Mouse (Mus musculus): ENCODE results near the gene Etfb. TPM values are rescaled to one million over a fixed set of nuclear protein-coding genes. Genes with fewer than 3 reads are reported as not detected.

Etfb gene
- polyA plus RNA-seq, 1 experiment: 105 TPM

GRCm38 (mm10) chr7:43443126-43443916 is 562 bp upstream of the Etfb start:
- no peaks in the 10 kb centered on the region for H3K4me1 ChIP-seq (ENCODE audit: control insufficient read depth, insufficient read depth, low read length)
- peak; percentile 83 for DNase-seq
- WGBS: 1% methylated on average over 36 of the region's 36 CpGs
- TF ChIP-seq CTCF (IDR thresholded peaks at IDR 0.05; ENCODE audit: insufficient read depth, low read length): no peak
- peak; percentile 81; the same call in 1 of the 2 replicates for TF ChIP-seq POLR2A (IDR thresholded peaks at IDR 0.05; ENCODE audit: borderline replicate concordance, extremely low read depth, low read depth, low read length)
- H3K4me3 ChIP-seq (replicated peaks; ENCODE audit: extremely low read depth, low read depth, low read length): peak overlapping the region; percentile 97

GRCm38 (mm10) chr7:43447801-43448200 is 3.9 kb downstream of the Etfb start:
- Histone ChIP-seq H3K4me3 (replicated peaks; ENCODE audit: extremely low read depth, low read depth, low read length) (no peak overlapping the region), H3K4me1 (ENCODE audit: control insufficient read depth, insufficient read depth, low read length) (no peaks in the 10 kb centered on the region; the same call in 1 of the 2 replicates)
- no peak for DNase-seq
- TF ChIP-seq POLR2A (IDR thresholded peaks at IDR 0.05; ENCODE audit: borderline replicate concordance, extremely low read depth, low read depth, low read length): no peak
- no peak for TF ChIP-seq CTCF (IDR thresholded peaks at IDR 0.05; ENCODE audit: insufficient read depth, low read length)
- 54% methylated on average over 4 of the region's 4 CpGs for whole genome bisulfite sequencing

DNA sequence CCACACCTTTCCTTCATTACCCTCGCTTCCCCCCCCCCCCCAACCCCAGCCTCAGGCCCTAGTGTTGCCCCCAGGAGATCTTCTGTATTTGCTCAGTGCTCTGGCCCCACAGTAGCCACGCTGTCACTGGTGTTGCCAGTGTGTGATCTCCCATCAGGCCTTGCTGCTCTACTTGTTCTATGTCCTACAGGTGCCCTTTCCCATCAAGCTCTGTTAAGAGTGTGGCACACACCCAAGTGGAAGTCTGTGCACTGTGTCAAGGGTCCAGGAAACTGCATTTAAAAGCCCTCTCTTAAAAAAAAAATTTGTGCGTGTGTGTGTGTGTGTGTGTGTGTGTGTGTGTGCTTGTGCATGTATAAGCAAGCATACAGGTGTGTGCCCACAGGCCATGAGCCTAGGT is 4.4 kb downstream of the Etfb start:
- TF ChIP-seq CTCF (IDR thresholded peaks at IDR 0.05; ENCODE audit: insufficient read depth, low read length): no peak
- no peak for TF ChIP-seq POLR2A (IDR thresholded peaks at IDR 0.05; ENCODE audit: borderline replicate concordance, extremely low read depth, low read depth, low read length)
- Histone ChIP-seq H3K4me1 (ENCODE audit: control insufficient read depth, insufficient read depth, low read length) (no peaks in the 10 kb centered on the region; the same call in 1 of the 2 replicates), H3K4me3 (replicated peaks; ENCODE audit: extremely low read depth, low read depth, low read length) (no peak overlapping the region)
- 62% methylated on average over 3 of the region's 3 CpGs for WGBS
- no peak for DNase-seq

DNA sequence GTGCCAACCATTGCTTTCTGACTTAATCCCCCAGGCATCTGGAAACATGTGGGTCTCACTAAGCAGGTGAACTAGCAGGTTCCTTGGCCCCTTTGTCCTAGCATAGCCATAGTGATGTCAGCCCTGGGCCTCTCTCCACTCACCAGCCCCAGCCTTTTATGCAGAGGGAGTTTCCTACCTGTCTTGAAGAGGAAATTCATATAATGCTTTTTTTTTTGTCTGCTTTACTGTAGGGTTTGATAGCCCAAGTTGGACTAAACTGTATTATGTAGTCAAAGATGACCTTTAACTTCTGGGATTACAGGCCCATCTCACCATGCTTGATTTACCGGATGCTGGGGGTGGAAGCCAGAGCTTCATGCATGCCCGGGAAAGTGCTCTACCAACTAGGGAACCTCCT is 5.9 kb downstream of the Etfb start:
- DNase-seq: no peak
- WGBS: 95% methylated on average over 2 of the region's 2 CpGs
- H3K4me1 ChIP-seq (ENCODE audit: control insufficient read depth, insufficient read depth, low read length): no peaks in the 10 kb centered on the region; the same call in 1 of the 2 replicates
- no peak overlapping the region for H3K4me3 ChIP-seq (replicated peaks; ENCODE audit: extremely low read depth, low read depth, low read length)
- TF ChIP-seq POLR2A (IDR thresholded peaks at IDR 0.05; ENCODE audit: borderline replicate concordance, extremely low read depth, low read depth, low read length) (no peak), CTCF (IDR thresholded peaks at IDR 0.05; ENCODE audit: insufficient read depth, low read length) (no peak)

DNA sequence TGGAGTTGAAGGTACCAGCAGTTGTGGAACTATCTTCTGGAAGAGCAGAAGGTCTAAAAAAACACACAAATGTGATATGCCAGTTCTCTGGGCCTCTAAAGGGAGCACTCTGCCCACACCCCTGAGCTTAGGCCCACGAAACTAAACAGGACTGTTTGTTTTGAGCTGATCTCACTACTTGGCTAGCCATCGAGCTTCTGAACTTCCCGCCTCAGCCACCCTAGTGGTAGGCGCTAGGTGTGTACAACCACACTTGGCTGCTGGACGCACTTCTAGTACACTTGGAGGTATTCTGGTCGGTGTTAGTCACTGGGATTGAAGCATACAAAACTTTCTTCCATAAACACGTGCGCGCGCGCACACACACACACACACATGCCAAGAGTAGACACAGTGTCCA is 7.8 kb downstream of the Etfb start:
- no peak overlapping the region for H3K4me3 ChIP-seq (replicated peaks; ENCODE audit: extremely low read depth, low read depth, low read length)
- WGBS: 78% methylated on average over 11 of the region's 11 CpGs
- no peaks in the 10 kb centered on the region; the same call in 1 of the 2 replicates for H3K4me1 ChIP-seq (ENCODE audit: control insufficient read depth, insufficient read depth, low read length)
- DNase-seq: no peak
- no peak for TF ChIP-seq POLR2A (IDR thresholded peaks at IDR 0.05; ENCODE audit: borderline replicate concordance, extremely low read depth, low read depth, low read length)
- no peak for TF ChIP-seq CTCF (IDR thresholded peaks at IDR 0.05; ENCODE audit: insufficient read depth, low read length)

DNA sequence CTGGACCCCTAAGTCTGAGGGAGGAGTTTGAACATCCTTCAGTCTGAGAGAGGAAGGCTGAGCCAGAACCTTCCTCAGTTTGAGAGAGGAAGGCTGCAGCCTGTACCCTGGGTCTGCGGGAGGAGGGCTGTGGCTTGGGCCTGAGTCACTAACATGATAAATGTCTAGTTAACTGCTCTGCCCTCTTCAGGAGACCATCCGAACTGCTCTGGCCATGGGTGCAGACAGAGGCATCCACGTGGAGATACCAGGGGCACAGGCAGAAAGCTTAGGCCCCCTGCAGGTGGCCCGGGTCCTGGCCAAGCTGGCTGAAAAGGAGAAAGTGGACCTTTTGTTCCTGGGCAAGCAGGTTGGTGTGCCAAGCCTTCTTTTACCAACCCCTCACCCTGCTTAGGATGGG is 8.7 kb downstream of the Etfb start:
- DNase-seq: no peak
- no peaks in the 10 kb centered on the region; the same call in 1 of the 2 replicates for H3K4me1 ChIP-seq (ENCODE audit: control insufficient read depth, insufficient read depth, low read length)
- WGBS: 51% methylated on average over 4 of the region's 4 CpGs
- H3K4me3 ChIP-seq (replicated peaks; ENCODE audit: extremely low read depth, low read depth, low read length): no peak overlapping the region
- TF ChIP-seq POLR2A (IDR thresholded peaks at IDR 0.05; ENCODE audit: borderline replicate concordance, extremely low read depth, low read depth, low read length): no peak
- TF ChIP-seq CTCF (IDR thresholded peaks at IDR 0.05; ENCODE audit: insufficient read depth, low read length): no peak

DNA sequence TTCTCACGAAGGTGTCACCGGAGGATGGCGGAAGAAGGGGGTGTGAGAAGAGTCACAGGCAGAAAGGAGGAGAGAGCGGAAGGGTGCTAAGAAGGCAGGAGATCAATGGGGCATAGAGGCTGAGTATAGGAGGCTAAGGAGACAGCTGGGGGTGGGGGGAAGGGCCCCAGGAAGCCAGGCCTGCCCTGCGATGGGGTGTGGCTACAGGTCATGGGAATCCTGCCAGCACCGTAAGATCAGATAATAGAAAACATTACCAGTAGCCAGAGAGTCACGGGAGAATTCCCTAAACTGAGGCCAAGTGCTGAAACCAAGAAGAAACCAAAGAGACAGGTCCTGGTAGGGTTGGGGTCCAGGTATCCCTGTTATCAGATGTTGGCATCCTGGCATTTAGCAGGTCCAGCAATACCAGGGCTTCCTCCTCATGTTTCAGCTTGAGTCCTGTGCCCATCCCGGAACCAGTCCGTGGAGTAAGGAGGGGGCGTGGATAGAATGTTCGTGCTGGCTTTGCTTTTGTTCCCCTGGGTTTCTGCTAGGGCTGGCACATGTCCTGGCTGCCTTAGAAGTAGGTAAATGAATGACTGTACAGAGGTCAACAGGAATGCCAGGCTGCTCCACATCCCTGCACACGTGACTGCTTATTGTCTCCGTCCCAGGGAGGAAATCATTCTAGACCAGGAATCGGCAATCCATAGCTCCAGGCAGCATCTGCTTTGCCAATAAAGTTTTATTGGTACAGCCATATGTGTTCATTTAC is 9.9 kb downstream of the Etfb start:
- peak; percentile 21 for DNase-seq

DNA sequence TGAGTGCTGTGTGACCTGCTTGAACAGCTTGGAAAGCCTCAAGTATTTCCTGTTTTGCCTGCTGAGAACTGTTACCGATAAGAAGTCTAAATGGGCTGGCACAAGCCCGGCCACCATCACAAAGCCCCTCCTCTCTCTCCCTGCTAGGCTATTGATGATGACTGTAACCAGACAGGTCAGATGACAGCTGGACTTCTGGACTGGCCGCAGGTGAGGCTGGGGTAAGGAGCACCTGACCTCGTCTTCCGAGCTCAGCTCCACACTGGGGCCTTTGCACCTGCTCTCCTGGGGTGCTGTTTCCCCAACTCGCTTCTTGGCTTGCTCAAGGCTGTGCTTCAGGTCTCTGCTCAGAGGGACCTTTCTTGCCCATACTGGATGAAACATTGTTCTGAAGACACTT is 10.5 kb downstream of the Etfb start:
- WGBS: 71% methylated on average over 6 of the region's 6 CpGs
- TF ChIP-seq POLR2A (IDR thresholded peaks at IDR 0.05; ENCODE audit: borderline replicate concordance, extremely low read depth, low read depth, low read length): no peak
- no peak for TF ChIP-seq CTCF (IDR thresholded peaks at IDR 0.05; ENCODE audit: insufficient read depth, low read length)
- H3K4me3 ChIP-seq (replicated peaks; ENCODE audit: extremely low read depth, low read depth, low read length): no peak overlapping the region
- H3K4me1 ChIP-seq (ENCODE audit: control insufficient read depth, insufficient read depth, low read length): no peaks in the 10 kb centered on the region
- DNase-seq: no peak

More for the DNA sequence above, 9.9 kb downstream of the Etfb start:
- Histone ChIP-seq H3K4me3 (replicated peaks; ENCODE audit: extremely low read depth, low read depth, low read length) (no peak overlapping the region), H3K4me1 (ENCODE audit: control insufficient read depth, insufficient read depth, low read length) (no peaks in the 10 kb centered on the region)
- WGBS: 53% methylated on average over 14 of the region's 14 CpGs
- TF ChIP-seq CTCF (IDR thresholded peaks at IDR 0.05; ENCODE audit: insufficient read depth, low read length) (no peak), POLR2A (IDR thresholded peaks at IDR 0.05; ENCODE audit: borderline replicate concordance, extremely low read depth, low read depth, low read length) (no peak)

DNA sequence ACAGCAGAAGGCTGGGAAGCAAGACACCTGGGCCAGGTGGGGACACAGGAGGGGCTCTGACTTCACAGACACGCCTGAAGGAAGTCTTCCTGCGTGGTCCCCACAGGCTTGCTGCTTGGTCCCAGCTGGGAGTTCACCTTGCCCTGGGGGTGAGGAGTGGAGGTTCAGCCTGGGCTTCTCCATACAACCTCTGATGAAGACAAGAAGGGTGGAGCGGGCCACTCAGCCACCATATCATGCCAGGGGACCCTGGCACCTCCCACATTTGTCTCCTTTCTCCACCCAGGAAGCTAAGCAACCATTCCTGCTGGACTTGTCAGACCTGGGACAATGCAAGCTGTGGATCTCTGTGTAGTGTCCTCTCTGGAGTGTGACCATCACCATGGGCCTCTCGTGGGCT is 19.0 kb downstream of the Etfb start, which contains the start of gene Vsig10l:
Gene Vsig10l, plus strand, starts transcription at position 301 of the 400 bp plus-strand sequence.
- TF ChIP-seq POLR2A (IDR thresholded peaks at IDR 0.05; ENCODE audit: borderline replicate concordance, extremely low read depth, low read depth, low read length): no peak
- Histone ChIP-seq H3K4me3 (replicated peaks; ENCODE audit: extremely low read depth, low read depth, low read length) (no peak within 1 kb of the TSS), H3K4me1 (ENCODE audit: control insufficient read depth, insufficient read depth, low read length) (peaks cover 5% of the 10 kb centered on the region; the same call in 1 of the 2 replicates)
- DNase-seq: no peak
- WGBS: 61% methylated on average over 4 of the region's 4 CpGs
